Mouse (Mus musculus) kidney, postnatal 10 days (tissue): Measurements from ENCODE around the gene Keg1.
"Not testable (repeated sequence)": the region's sequence is repeated elsewhere in the genome, so short reads cannot be mapped to it uniquely, and the experiment has no call there.

Experiments
- DNase-seq: peaks from one replicate; pipeline ENCODE4 v3.0.0; 2021; ENCODE audit warnings: mixed read lengths

The Keg1 gene

DNA sequence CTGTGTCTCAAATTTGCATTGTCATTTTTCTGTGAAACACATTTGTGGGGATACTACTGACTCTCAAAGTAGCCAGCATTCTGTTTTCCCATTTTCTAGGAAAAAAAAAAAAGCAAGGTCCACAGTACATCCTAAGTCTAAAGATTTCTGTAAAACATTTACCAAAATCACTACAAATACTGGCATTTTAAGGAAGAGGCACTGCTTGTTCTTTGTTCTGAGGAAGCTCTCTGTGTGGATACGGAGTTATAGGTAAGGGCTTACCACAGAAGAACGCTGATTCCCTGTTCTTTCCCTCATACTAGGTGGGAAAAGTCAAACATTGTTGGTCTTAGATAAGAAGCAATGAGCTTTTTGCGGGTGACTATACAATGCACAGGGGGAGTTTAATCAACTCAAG is at the start of gene Keg1:
Gene Keg1 (plus strand): TSS at position 197 of the 400 bp plus-strand sequence.
- no peak for DNase-seq

DNA sequence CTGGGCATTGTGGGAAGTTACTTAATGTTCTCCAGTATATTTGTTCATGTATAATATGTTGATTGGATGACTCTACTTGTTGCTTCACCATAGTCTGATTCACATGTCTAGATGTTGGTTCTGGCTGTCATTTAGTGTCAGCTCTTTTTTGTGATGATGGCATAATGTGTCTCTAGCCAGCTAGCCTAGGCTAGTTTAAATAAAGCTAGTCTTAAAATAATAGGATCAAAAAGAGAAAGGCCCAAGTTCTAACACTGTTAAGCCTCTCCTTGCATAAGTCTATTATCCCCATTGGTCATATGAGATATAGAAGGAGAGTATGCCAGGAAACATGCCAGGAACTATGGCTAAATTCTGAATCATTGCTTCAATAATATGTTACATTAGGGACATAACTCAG is 46.1 kb upstream of the Keg1 start:
- DNase-seq, result no peak

DNA sequence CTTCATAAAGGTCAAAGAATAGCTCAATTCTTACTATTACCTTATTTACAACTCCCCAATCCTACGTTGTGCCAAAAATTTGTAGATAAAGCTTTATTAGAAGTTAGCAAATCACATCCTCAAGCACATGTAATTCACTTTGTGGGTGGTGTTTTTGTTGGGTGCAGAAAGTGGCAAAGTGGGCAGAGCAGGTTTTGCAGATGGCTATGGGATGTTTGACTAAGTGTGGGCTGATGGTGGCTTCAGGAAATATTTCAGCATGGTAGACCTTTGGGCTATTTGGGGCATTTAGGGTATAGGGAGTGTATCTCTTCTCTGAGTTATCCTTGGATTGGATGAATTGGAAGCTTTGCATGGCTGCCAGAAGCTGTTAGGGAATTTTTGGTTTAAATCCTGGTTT is 29.4 kb upstream of the Keg1 start:
- DNase-seq, result no peak

DNA sequence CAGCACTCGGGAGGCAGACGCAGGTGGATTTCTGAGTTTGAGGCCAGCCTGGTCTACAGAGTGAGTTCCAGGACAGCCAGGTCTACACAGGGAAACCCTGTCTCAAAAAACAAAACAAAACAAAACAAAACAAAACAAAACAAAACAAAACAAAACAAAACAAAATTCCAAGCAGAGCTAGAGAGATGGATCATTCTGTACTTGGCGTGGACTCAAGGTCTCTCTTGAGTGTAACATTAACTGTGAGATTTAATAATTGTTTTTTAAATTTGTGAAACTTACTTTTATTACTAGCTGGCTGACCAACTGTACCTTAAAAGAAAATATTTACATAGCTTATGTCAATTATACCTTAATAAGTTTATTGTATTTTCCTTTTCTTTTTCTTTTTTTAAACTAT is 27.0 kb upstream of the Keg1 start:
- DNase-seq, result not testable (repeated sequence)

DNA sequence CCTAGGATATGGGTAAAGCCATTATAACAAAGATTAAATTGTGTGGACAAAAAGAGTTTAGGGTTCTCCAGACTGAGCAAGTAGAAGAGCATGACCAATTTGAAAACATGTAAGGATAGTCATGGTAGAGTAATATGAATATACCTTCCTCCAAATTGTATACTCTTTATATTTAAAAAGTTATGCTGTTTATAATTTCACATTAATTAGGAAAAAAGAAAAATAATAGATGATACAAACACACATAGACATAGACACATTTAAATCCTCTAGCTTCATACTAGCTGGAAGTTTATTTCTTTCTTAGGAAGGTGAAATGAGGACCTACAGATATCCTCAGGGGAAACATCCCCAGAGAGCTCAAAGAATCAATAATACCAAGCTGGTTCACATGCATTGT is 25.4 kb upstream of the Keg1 start, which contains the start of gene Olfr1442:
Gene Olfr1442 (plus strand): TSS at position 301 of the 400 bp plus-strand sequence.
- no peak for DNase-seq

DNA sequence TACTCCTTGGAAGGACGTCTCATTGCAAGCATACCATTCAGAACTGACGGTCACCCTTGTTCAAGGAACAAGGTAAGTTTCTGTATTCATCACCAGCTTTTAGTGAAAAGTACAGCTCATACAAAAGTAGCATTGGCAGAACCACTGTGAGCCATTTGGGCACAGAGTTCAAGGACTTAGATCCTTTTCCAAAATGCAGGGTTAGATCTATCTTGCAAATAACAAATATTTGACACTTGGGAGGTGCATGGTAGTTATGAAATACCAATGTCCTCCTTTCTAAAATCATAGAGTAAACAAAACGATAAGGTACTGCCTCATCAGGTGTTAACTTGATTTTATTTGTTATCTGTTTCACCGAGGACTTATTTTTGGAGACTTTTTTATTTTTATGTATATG is 24.5 kb upstream of the Keg1 start:
- DNase-seq, result no peak

DNA sequence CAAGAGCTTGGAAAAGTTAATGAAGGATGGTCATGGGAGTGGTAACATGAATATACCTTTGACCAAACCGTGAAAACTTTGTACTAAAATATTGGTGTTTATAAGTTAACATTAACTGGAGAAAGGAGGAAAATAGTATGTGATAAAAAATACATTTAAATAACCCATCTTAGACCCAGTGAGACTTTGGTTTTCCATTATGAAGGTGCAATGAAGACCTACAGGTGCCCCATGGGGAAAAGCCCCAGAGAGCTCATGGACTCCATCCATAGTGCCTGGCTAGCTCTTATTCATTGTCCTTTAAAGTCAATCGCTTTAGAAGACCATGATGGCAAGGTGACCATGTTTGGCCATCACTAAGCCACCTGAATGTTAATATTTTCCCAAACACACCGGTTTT is 17.8 kb upstream of the Keg1 start, which contains the start of gene Olfr1443:
Gene Olfr1443 (plus strand): TSS at position 301 of the 400 bp plus-strand sequence.
- no peak for DNase-seq

DNA sequence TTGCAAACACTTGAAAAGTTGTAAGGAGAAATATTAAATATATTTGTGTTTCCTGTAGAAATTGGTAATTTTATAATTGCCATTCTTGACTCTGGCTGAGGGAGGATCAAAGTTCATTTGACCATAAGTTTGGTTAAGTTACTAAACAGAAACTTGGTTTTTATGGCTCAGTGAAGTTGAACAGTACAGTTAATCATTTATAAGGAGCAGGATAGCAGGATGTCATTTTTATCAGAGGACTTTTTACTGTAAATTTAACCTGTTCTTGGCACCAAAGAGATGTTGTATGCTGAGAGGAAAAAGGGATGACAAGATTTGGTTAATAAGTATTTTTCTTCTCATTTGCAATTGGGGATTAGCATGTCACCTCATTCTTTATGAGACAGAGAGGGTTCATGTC is 10.9 kb upstream of the Keg1 start:
- DNase-seq, result no peak

DNA sequence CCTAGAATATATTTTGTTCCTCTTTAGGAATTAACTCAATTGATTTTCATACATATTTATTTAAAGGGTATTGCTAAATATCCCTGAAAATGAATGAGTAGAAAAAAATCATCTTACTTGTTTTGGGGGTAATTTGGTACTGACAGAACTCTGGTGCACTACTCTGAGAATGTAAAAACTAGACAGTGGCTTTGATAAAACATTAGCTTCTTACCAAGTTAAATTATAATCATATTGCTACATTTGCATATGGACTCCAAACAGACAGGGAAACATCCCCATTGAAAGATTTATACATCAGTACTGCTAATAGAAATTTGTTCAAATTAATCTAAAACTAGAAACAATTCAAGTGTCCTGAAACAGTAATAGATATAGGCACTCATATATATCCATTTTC is 10.4 kb upstream of the Keg1 start:
- no peak for DNase-seq

DNA sequence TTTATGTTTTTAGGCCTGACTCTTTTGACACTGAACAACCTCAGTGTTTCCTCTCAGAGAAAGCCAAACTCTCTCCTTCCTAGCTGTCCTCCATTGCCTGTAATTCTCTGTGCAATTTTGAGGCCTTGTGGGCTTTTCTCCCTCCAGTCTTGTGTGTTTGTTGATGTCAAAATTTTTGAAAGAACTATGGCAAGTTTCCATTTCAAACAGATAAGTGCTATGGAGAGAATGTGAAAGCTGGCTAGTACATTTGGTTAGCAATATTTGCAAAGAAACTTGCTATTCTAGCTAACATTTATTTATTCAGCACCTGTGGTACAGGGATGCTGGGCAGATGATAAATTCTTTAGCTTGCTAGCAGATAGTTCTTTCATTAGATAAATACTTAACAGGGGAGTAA is 635 bp downstream of the Keg1 start:
- DNase-seq, result no peak

DNA sequence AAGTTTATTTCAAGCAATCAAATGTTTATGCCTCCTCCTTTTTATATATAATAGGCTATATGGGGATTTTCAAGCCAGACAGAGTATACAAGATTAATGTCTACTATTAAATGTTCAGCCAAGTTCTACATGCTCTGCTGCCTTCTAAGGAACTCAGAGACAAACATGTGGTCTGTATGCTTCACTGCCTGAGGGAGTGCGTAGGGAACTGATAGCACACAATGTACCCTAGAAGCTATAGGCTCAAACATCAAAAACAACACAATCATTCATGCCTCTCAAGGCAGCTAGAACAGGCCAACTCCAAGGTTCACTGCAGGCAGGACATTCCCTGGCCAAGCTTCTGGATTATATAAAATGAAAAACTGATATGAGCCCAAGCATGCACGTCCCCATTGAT is 12.9 kb downstream of the Keg1 start:
- DNase-seq, result no peak

DNA sequence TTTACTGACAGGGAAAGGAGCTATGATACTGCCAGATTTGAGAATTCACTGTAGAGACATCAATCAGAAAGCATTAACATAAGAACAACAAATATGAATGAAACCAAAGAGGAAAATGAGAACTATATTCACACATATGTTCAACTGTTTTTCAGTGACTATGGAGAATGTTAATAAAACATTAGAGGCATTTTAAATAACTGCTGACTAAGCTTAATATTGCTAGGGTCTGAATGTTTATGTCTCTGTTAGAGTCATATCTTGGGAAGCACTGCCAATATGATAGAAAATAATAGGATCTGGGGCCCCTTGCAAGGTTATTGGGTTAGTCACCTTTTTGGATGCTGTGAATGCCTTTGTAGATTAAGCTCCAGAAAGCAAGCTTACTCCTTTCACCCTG is 13.4 kb downstream of the Keg1 start:
- DNase-seq, result no peak

DNA sequence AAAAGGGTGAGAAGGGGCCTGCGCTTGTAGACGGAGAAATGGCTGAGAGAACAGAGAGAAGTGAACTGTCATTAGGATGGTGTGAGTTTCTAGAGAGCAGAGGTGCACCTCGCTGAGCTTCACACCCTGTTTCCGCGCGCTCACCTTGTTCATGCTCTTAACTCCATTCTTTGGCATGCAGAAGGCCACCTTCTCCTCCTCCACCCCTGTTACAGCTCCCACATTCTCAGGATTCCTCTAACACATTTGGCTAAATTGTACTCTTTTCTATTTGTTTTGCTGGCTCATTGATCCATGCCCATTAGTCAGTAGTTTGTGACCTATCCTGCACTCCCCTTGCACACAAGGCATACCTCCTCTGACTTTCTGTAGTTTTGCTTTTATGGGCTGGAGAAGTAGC is 23.6 kb downstream of the Keg1 start:
- DNase-seq, result no peak

DNA sequence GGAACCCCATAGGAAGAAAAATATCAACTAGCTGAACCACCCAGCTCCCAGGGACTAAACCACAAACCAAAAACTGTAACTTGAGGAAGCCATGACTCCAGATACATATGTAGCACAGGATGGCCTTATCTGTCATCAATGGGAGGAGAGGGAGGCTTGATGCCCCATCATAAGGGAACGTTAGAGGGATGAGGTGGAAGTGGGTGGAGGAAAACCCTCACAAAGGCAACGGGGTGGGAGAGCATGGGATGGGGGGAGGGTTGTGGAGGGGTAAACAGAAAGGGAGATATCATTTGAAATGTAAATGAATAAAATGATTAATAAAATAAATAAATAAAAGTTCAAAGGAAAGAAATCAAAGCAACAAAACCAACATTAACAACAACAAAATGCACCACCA is 24.9 kb downstream of the Keg1 start:
- DNase-seq, result no peak

DNA sequence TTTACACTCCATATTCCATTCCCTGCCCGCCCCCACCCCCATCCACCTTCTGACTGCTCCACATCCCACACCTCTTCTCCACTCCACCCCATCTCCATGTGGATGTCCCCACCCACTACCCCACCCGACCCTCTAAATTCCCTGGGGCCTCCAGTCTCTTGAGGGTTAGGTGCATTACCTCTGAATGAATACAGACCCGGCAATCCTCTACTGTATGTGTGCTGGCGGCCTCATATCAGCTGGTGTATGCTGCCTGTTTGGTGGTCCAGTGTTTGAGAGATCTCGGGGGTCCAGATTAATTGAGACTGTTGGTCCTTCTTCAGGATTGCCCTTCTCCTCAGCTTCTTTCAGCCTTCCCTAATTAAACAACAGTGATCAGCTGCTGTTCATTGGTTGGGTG is 25.3 kb downstream of the Keg1 start:
- not testable (repeated sequence) for DNase-seq

DNA sequence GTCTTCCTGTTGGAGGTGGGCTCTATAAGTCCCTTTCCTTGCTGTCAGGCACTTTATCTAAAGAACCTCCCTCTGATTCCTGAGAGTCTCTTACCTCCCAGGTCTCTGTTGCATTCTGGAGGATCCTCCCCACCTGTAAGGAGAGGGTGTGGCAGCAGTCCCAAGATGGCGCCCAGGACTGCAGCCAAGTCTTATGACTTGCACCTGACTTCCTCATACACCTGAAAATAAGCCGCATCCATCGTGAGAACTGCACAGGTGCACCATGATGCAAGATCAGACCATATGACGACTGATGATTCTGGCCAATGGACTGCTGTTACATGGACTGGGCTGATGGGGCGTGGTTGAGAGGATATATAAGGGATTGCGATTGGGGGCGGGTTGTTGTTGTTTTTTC is 26.0 kb downstream of the Keg1 start:
- not testable (repeated sequence) for DNase-seq

DNA sequence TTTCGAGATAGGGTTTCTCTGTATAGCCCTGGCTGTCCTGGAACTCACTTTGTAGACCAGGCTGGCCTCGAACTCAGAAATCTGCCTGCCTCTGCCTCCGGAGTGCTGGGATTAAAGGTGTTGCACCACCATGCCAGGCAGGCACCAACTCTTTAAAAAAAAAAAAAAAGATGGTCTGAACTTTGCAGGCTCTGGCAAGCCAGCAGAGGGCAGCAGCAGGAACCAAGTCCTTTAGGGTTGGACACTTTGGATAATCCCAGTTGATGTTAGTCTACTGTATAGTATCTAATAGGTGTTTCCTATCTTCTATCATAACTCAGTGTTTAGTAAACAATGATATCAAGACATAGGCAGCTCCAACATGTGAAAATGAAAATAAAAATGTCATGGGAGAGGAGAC is 26.7 kb downstream of the Keg1 start:
- DNase-seq, result peak; percentile 74

DNA sequence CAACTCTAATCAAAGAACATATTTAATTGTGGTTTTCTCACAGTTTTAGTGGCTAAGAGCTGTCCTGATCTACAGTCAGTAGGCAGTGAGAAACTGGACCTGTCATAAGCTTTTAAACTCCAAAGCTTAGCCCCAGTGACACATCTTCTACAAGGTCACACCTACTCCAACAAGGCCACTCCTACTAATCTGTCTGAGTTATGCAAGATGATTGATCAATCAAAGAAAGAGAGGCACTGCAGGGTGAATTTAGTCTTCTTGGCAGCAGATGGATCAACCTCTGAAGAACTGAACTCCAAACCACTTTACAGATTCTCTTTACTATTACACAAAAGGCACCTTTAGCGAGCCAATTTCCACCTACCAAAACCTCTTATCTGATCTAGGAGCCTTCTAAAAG is 30.3 kb downstream of the Keg1 start:
- no peak for DNase-seq

DNA sequence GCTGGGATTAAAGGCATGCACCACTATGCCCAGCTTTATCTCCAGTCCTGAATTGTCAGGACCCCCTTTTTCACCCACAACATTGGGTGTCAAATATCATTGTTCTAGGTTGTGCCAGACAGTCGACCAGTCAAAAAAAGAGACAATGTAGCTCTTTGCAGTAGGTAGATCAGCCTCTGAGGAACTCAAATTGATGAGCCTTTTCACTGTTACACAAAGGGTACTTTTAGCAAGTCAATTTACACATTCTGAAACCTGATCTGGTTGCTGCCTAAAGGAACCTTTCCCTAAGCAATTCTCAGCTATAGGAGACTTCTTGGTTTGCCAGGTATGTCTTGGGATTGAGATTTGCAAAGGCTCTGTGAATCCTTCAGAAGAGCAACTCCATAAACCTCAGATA is 35.5 kb downstream of the Keg1 start:
- no peak for DNase-seq

DNA sequence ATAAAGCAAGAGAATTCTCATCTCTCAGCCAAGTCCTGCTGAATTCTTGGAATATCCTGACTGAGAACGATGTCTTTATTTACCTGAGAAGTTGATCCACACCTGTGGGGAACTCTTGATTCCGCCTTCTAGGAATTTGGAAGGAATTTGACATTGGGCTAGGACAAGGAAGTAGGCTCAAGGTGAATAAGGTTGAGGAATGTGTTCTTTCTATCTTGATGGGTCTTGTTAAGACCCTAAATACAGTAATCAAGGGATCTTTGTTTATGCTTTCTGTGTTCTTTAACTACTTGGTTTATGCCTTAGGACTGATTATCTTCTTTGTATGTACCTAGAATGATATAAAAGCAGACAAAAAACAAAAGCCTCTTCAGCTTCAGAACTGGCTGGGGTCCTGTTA is 36.4 kb downstream of the Keg1 start:
- no peak for DNase-seq

DNA sequence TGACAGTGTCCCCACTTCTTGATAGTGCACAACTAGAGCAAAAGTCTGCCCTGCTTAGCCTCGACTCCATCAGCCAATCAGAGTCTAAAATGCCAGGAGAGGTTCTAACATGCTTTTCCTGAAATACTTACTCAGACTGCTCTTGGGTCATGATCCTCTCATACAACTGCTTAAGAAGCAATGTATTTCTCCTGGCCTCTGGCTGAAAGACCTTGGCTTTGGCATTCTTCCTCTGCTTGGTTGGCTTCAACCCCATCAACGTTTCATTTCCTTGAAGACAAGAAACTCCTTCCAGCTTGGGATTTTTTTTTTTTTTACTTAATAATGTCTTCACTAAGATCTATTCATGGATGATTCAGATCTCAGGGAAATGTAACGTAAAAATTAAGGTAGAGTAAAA is 60.7 kb downstream of the Keg1 start:
- no peak for DNase-seq

DNA sequence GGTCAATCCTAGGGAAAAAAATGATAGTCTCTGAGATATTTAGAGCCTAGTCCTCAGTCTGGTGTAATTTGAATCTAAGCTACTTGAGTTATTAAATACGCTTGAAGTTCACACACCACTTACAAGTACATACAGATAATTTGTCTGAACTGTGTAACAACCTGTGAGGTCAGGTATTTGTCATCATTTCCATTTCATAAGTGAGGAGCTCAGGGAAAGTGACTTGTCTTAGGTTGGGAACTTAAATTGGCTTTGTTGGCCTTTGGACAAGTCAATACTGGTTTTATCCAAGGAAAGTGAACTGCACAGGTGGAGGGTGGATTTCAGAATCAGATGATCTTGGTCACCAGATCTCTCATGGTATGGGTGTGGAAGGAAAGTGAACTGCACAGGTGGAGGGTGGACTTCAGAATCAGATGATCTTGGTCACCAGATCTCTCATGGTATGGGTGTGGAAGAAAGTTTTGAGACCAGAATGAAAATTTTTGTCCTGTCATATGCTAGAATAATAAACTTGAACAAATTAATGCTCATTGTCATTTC is 63.4 kb downstream of the Keg1 start:
- DNase-seq, result no peak

DNA sequence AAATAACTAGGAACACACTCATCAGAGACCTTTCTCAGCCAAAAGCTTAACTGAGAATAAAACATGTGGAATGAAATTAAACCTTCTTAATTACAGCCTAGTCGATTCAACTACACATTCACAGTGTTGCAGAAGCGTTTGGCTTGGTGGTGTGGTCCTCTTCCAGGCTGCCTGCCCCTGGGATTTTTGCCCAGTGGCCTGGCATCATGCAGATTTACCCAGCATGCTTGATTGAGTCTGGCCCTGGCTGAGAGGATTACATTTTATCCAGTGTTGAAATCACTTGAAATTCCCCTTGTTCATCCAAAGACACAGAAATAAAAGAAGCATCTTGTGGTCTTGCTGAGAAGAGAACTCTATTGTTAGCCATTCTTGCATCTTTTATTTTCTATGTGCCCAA is 64.1 kb downstream of the Keg1 start:
- DNase-seq, result peak; percentile 35

DNA sequence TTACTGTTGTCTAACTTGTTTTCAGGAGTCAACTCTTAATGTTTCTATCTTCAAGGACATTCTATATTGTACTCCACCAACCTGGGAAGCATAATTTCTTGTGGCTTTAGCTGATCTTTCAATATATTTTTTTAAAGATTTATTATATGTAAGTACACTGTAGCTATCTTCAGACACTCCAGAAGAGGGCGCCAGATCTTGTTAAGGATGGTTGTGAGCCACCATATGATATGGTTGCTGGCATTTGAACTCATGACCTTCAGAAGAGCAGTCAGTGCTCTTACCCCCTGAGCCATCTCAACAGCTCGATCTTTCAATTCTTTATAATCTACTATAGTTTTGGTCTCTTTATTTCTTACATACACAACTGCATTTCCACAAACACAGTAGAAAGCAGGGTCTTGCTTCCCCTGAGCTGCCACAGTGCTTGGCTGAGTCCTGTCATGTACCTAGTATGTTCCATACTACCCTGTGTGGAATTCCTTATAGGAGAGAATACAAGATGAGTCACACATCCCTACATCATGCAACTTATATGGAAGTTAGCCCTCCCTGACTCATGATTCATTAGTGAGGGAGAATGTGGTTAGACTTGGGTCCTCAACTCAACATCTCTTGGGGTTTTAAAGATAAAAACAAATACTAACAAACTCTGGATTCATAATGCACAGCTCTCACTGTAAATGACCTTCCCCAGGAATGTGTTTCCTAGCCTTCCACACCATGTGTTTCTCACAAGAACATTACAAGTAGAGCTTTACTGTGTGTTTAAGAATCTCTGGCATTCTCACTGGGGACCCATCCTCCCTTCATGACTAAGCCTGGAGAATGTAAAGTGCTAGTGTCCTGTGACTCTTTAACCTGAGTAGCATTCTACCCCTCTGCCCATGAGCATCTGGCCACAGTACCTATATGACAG is 66.9 kb downstream of the Keg1 start:
- peak; percentile 22 for DNase-seq

DNA sequence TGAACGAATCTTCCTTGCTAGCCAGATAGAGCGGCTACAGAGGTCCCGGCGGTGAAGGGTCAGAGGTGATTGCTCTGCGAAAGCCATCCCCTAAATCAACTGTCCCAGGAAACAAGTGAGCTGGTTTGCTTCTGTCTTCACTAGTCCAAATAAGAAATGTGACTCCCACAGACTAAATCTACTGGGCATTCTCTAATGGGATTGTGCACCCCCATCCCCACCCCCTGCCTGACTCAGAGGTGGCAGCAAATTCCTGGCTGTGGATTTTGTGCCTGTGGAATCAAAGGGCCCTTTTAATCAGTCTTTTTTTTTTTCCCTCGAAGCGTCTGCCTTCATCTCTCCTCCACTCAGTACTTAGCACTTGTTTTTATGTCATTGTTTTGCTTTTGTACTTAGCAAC is 69.7 kb downstream of the Keg1 start, which contains the start of gene Cntf:
Gene Cntf (minus strand): TSS at position 325 of the 400 bp plus-strand sequence.
- peak; percentile 9 for DNase-seq
